Mouse (Mus musculus) cerebellum, adult 9-11 months (tissue): ENCODE data around the gene Kcna5.

ENCODE experiments used
- DNase-seq: peaks from one replicate; pipeline ENCODE4 v3.0.0; 2022

The Kcna5 gene

GRCm38 (mm10) chr6:126535208-126535910 is at the start of gene Kcna5:
TSS of gene Kcna5 (minus strand) at chr6:126535412.
- DNase-seq = no peak

- DNase-seq = peak; percentile 72
Measured at GRCm38 (mm10) chr6:126583075-126583474, 47.9 kb upstream of the Kcna5 start.

- peak; percentile 38 for DNase-seq
Measured at GRCm38 (mm10) chr6:126581632-126582031, 46.4 kb upstream of the Kcna5 start.

- DNase-seq = no peak
Measured at GRCm38 (mm10) chr6:126580571-126580970, 45.4 kb upstream of the Kcna5 start.

GRCm38 (mm10) chr6:126577415-126577814 is 42.2 kb upstream of the Kcna5 start:
- peak; percentile 92 for DNase-seq

GRCm38 (mm10) chr6:126576566-126576965 is 41.4 kb upstream of the Kcna5 start:
- DNase-seq = peak; percentile 56

GRCm38 (mm10) chr6:126574778-126575177 is 39.6 kb upstream of the Kcna5 start:
- no peak for DNase-seq

GRCm38 (mm10) chr6:126573021-126573420 is 37.8 kb upstream of the Kcna5 start:
- DNase-seq = peak; percentile 63

GRCm38 (mm10) chr6:126569809-126570208 is 34.6 kb upstream of the Kcna5 start:
- DNase-seq = peak; percentile 82

GRCm38 (mm10) chr6:126568046-126568830 is 33.0 kb upstream of the Kcna5 start:
- DNase-seq = peak; percentile 85

GRCm38 (mm10) chr6:126567326-126567725 is 32.1 kb upstream of the Kcna5 start:
- no peak for DNase-seq

GRCm38 (mm10) chr6:126564376-126564775 is 29.2 kb upstream of the Kcna5 start:
- DNase-seq = peak; percentile 45

GRCm38 (mm10) chr6:126563898-126564297 is 28.7 kb upstream of the Kcna5 start:
- DNase-seq = peak; percentile 93

GRCm38 (mm10) chr6:126561702-126562101 is 26.5 kb upstream of the Kcna5 start:
- peak; percentile 29 for DNase-seq

- no peak for DNase-seq
Measured at GRCm38 (mm10) chr6:126560696-126561095, 25.5 kb upstream of the Kcna5 start.

- DNase-seq = peak; percentile 37
Measured at GRCm38 (mm10) chr6:126560036-126560435, 24.8 kb upstream of the Kcna5 start.

GRCm38 (mm10) chr6:126558276-126558675 is 23.1 kb upstream of the Kcna5 start:
- no peak for DNase-seq

- peak; percentile 84 for DNase-seq
Measured at GRCm38 (mm10) chr6:126553812-126554211, 18.6 kb upstream of the Kcna5 start.

- DNase-seq = peak; percentile 43
Measured at GRCm38 (mm10) chr6:126551862-126552395, 16.7 kb upstream of the Kcna5 start.

- no peak for DNase-seq
Measured at GRCm38 (mm10) chr6:126544107-126545036, 9.2 kb upstream of the Kcna5 start.

- DNase-seq = no peak
Measured at GRCm38 (mm10) chr6:126542724-126543123, 7.5 kb upstream of the Kcna5 start.

- DNase-seq = no peak
Measured at GRCm38 (mm10) chr6:126537512-126537911, 2.3 kb upstream of the Kcna5 start.

- DNase-seq = no peak
Measured at GRCm38 (mm10) chr6:126536926-126537325, 1.7 kb upstream of the Kcna5 start.
